Mouse (Mus musculus) MN1 (cell line): ENCODE data around the gene Btbd16.

Experiments
- DNase-seq: peaks from one replicate; pipeline ENCODE4 v3.0.0-alpha.2; 2016; ENCODE audit warnings: low spot score

Gene Btbd16

DNA sequence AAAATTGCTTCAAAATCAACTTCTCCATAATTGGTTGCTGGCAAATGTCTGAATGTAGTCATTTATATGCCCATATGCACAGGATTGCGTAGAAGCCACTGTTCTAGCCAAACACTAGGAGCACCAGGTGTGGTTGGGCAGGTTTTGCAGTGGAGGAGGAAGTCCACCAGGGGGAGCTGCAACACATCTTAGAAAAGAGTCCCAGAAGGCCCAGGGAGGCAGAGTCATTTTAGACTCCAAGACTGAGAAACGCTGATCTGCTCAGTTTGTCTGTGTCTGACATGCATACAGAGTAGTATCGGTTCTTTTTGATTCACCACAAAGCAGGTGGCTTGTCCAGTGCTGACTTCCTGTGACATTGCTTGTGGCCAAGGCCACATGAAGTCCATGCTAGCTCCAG, 3.2 kb upstream of the Btbd16 start:
- peak; percentile 86 for DNase-seq

DNA sequence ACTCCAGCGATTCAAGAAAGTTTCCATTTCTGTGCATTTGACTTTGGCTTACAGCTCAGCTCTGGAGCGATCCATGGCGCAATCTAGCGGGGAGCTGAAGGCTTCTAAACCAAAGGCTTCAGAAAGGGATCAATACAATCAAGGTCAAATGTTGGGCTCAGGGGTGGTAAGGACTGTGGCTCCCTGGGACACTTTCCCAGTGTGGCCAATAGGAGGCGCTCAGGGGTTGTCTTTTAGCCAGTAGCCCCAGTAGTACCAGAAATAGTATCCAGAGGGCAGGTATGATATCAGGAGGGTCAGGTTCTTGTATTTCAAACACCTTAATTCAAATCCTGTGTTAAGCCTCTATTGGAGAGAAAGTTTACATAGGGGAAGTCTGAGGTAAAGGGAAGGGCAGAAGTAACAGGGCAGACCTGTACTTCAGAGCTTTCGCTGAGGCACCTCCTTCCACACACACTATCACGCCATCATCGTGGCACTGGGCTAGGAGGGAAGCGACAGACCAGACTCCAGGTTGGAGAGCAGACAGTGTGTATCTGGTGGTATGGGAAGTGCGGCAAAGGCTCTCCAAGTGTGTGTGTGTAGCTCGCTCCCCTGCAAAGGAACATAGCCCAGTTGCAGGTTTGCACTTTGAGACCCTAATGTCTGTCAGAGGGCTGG, 568 bp upstream of the Btbd16 start:
- DNase-seq = peak; percentile 49

DNA sequence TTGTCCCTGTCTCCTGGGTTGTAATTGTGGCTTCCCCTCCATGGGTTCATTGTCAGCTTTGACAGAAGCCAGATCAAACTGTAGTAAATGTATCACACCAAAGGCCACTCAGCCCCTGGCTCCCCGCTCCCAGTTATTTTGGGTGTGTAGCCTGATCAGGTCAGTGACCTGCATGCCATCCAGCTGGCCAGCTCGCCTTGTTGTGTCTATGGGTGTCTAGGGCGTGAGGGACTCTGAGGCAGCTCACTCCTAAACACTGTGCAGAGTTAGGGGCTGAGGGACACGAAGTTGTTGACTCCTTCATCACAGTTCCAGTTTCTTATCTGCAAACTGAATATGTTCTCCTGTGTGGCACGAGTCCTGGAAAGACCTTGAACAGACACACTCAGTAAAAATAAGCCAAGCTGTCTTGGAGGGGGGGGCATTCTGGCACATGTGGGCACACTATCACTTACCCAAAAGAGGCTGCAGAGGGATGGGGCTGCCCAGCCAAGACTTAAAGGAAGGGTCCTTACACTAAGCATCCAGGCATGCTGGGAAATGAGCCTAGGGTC, 7.1 kb downstream of the Btbd16 start:
- no peak for DNase-seq

DNA sequence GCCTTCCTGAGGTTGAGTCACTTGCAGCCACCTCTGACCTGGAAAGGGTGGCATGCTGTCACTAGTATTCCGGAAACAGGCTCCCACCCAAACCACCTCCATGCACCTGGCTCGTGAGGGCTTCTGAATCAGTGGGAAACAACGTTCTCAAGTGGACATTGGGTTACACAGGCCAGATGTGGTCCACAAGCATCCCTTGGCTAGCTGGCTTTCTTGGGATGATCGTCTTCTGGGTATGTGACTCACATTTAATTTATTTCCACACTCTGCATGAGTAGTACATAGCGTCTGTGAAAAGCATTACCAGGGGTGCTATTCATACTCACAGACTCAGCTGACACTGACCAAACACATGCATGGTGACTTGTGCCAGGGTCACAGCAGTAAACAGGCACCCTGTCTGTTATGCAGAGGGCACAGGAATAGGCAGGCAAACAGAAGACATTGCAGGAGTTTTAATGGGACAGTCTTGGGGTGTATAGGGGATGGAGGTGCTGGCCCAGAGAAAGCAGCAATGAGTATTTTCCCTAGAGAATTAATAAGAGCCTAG, 8.7 kb downstream of the Btbd16 start:
- no peak for DNase-seq

DNA sequence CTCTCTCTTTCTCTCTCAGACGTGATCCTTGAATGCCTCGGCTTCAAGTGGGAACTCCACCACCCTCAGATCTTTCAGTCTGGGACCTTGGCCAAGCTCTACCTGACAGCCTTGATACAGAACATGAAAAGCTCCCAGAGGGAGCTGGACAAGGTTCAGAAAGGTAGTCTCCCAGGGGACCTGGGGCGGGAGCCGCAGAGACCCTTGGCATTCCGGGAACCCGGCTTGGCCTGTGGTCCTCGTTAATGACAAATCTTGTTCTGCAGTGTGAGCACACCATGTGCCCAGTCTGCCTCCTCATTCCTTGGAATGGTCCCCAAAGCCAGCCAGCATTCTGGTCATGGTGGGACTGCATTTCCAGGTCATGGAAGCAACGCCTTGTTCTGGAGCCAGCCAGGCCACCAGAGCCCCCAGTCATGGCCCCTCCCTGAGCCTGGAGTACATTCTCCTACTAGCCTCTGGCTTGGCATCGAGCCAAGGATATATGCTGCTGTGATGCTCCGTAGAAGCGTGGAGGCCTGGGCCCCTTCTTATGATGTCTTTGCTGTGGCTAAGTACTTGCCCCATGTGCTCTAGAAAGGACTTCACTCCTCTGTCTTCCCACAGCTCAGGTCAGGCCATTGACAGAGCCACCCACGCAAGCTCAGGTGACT, 12.2 kb downstream of the Btbd16 start:
- DNase-seq = peak; percentile 32

DNA sequence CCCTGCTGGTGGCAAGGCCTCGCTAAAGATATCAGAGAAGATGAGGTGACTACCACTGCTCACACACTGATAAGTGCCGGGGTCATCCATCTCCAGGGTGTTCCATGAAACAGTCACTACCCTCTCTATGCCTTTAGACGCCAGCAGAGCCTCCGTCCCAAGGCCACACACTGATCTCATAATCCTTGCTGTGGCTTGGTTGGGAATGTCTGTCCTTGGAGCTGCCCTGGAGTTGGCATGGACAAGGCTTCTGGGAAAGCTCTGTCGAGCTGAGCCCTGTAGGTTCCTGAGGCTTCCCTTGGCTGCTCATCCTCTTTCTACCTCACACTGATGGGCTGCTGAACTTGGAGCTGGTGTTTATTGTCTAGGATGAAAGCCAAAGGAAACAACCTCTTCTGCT, 12.8 kb downstream of the Btbd16 start:
- DNase-seq = no peak

DNA sequence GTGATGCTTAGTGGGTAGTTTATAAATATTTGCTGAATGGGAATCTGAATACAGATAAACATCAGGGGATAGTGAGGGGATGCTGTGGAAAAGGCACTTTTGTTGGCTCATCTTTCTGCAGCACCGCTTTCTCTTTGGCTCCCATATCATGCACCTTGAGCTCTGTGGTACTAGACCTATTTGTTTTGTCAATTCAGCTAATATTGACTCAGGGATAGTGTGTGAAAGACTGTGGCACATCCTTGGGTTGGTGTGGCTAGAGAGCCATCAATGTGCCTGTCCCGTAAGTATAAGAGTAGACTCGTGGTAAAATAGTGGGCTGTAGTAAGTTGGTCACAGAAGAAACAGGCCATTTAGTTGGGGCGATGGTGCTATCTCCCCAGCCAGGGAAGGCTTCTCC, 13.7 kb downstream of the Btbd16 start:
- DNase-seq = no peak

DNA sequence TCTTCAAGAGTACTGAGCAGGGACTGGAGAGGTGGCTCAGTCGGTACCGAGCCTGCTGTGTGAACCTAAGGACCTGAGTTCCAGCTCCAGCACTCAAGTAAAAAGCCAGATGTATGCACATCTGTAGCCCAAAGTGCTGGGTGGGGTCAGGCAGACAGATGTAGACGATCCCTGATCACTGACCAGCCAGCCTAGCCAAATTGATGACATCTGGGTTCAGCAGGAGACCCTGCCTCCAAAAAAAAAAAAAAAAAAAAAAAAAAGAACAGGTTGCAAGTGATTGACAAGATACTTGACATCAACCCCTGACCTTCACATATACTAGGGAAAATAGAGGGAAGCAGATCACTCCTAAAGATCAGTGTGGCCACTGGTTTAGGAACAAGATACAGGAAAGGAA, 15.1 kb downstream of the Btbd16 start:
- no peak for DNase-seq

DNA sequence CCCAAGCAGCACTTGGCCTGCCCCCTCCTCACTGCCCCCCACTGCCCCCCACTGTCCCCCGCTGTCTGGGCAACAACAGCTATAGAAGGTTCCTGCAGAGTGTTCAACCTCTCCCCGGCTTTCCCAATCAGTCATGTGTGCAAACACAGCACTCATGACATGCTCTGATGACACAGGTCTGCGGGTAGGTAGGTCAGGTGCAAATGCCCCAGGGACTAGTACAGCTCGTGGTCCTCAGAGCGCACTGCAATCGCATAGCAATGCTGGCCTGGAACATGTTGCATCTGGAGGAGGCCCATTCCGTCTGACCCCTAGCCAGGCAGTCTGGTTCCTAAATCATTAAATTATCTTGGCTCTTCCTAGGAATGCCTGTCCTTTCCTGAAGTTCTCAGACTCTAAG, 15.6 kb downstream of the Btbd16 start:
- DNase-seq = no peak

DNA sequence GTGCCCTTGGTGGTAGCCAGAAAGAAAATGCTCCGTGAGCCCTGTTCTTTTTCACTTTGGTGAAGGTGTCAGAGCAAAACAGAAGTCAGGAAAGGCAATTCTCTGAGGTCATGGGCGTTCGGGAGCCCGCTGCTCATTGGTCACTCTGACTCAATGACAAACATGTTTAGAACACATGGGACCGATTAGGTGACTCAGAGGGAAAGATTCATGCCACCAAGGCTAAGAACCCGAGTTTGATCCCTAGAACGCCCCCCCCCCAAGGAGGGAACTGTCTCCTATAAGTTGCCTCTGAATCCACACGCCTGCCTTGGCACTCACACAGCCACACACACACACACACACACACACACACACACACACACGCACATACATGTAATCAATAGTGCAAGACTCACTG, 19.8 kb downstream of the Btbd16 start:
- no peak for DNase-seq

DNA sequence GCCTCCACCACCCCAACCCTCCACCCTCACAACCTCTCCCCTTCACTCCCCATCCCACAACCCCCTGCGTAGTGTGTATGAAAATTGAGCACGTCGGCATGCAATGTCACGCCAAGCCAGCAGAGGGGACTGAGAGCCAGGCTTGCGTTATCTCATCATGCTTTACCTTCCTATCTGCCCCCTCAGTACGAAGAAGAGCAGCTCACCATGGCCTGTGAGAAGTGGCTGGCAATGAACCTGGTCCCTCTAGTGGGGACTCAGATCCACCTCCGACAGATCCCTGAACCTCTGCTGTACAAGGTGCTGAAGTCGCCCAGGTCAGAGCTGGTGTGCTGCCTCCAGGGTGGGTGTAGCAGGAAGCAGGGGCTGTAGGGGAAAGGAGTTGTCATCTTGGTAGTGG, 22.9 kb downstream of the Btbd16 start:
- DNase-seq = no peak

DNA sequence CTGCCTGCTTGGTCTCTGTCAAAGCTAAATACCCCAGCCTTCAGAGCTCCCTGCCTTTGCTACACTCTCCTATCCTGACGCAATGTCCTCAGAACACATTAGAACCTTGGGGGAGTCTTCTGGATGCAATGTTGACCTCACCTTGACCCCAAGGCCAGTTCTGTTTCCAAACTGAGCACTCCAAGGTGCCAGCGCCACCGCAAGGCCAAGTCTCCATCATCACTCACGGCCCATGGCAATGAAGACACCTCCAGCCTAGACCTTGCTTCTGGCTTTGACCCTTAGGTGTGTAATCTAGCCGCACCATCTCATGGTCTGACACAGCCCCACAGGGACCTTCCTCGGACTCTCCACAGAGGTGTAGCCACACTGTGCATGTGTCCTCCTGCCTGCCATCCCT, 23.7 kb downstream of the Btbd16 start:
- no peak for DNase-seq

DNA sequence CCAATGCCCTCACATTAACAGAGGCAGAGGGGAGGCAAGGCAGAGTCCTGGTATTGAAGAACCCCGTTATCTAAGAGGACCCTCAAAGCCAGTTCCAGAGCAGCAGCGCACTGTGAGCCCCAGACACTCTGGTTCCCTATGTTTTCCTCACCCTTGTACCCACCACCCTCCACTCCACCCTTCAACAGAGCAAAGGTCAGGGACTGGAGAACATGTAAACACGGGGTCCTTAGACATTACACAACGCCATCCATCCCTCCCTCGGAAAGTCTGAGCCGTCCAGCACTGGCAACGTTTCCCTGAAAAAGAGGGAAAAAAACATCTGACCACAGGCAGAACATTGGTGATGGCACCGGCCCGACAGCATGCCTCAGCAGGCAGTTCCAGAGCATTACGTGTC, 25.5 kb downstream of the Btbd16 start:
- DNase-seq = no peak

DNA sequence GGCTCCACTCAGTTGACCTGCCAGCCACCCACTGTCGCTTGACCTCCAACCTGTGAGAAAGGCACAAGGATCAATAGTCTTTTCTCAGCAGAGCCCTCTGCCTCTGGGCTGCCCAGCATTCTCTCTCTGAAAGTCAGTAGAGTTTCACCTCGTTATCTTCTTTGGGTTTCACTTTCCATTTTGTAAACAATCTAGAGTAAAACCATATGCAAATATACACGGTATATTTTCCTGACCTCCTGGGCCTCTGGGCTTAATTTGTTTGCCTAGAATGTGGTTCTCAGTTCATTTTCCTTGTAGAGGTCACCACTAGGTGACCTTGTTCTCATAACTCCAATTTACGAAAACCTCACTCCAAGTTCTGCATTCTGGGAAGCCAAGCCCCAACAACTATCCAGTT, 26.8 kb downstream of the Btbd16 start:
- DNase-seq = no peak

DNA sequence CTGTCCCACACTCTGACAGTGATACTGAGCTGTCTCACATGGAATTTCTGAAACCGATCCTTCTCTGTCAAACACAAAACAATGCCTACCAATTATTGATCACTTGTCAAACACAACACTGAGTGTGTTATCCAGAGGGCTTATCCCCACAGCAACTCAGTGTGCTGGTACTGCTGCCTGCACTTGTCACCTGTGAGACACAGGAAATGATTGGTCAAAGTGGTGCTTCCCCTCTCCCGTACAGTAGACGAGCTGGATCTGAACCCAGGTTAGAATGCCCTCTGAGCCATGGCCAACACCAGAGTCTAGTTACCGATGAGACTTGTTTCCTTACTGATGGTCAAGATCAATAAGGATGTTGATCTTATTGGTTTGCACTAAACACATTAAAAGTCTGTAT, 27.9 kb downstream of the Btbd16 start:
- DNase-seq = no peak

DNA sequence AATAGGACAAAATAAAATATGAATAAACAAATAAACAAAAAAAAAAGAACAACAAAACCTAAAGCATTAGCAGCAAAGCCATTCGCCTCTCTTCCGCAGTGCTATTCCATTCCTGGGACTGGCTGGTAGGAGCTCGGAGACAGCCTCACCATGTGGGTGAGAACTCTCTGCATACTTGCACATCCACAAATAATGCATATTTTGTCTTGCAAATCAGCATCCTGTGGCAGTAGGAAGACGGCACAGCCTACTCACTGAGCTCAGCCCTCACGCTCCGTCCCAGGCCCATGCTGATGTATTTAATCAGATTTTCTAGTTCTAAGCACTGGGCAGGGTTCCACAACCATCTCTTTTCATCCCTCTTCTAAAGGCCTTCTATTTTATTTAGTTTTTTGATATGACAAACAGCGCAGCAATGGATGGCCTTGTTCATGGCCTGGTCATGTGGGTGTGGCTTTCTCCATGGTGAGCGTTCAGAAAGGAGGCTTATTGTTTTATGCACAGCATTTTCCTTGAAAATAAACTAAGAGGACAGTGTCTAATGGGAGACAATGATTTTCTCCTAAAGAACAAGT, 29.5 kb downstream of the Btbd16 start:
- DNase-seq = no peak

DNA sequence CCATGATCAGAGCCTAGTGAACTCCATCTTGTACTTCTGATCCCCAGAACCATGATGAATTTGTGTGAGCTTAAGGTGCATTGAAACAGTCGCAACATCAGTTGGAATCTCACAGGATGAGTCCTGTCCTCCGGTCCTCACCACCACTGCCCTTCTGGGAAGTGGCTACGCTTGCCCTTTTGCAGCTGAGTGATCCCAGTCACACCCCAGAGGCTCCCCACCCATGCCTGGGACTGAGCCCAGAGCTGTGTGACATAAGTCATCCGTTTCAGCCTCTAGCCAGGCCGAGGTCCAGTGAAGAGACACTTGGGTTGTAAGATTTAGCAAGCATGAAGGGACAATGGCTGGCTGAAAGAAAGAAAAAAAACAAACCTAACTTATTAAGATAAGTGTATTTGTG, 31.1 kb downstream of the Btbd16 start:
- DNase-seq = no peak

DNA sequence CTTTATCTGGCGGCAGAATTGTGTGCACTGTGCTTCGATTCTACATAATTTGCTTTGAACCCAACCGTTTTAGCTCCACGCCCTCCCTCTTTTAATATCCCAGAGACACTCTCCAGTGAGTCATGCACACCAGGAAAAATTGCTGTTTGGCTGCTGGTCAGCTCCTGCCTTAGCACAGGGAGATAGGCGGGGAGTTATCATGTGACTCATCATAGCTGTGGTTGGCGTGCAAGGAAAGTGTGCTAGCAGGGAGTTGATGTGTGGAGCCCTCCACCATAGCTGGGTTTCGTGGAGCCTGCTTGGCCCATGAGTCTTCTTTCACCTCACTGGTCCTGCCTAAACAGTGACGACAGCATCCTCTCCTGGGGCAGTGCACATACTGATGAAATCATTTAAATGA, 33.9 kb downstream of the Btbd16 start:
- peak; percentile 76 for DNase-seq

DNA sequence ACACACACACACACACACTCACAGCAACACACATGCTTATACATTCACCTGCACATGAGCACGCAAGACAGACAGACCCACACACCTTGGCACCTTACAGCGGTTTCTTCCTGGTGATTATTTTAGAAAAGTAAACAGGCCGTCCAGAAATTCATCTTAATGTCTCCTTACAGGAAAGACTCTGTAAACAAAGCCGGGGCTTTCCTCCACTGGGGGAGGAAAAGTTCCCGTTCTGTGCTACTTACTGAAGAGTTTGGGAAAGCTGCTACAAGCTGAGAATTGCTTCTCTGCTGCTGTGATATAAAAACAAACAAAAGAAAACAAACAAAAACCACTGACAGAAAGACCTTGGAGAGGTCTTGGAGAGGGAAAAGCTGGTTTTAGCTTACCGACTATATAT, 34.8 kb downstream of the Btbd16 start:
- DNase-seq = no peak

DNA sequence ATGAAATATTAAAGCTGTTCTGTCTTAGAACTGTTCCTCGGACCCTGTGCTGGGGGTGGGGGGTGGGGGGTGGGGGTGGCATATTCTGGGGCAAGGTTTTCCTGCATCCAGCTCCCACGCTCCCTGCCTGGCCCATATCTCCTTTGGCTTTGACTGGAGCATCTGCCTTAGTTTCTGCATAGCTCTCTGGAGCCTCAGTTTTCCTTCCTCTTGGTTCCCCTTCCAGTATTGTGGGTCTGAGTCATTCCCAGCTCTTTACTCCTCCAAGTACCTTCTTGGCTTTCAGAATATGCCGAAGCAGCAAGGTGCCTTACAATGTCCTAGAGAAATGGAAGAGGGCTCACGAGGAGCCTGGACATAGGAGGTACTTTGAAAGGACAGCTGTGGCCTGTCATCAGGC, 36.4 kb downstream of the Btbd16 start:
- no peak for DNase-seq

DNA sequence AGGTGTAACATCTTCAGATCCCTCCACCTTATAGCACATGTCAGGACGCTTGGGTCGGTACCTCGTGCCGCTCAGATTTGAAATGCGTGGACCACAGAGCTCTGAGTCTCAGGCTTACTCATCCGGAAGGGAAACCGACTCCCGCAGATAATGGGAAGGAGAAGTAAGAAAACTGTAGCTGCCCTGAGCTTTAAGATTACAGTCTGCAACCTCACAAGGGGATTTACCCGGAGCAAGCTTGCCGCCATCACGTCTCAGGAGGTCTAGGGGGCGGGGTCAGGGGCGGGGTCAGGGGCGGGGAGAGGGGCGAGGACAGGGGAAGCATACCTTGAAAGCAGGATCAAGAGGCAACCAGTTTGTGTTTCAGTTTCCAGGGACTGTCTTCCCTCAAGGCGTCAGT, 38.5 kb downstream of the Btbd16 start:
- DNase-seq = no peak

DNA sequence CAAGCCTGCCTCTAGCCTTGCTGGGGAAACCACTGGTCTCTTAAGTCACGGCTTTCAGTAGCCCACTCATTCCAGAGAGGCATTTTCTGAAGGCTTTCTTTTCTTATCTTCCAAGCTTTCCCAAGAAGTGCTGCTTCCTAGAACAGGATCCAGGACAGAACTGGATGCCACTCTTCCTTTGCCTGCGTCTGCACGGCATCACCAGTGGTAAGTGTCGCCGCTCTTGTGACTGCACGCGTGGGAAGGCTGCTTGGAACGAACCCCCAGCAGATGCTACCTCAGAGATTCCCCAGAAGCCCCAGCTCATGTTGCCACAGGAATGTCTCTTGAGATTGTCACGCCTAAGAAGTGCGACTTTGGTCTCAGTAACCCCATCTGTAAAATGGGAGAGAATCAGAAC, 41.7 kb downstream of the Btbd16 start:
- DNase-seq = no peak

DNA sequence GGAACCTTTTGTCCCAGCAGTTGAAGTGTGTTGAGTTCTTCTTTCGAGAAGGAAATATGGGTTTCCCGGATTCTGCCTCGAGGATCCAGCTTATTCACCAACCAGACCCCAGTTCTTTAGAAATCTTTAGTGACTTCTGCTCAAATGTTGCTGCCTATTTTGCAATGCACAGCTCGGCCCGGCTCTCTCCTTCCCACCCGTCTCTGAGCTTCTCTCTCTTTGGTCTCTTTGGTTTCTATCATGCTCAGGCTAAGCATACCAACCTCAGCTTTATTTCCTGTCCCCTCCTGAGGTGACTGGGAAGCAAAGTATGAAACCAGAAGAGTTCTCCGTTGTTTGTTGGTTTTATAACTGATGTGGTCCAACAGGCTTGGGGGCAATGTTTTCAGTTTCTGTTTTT, 42.4 kb downstream of the Btbd16 start:
- no peak for DNase-seq
